8 mouse cellular contexts compared by ENCODE assay signal in genomic region chr3:100489133-100490009, GRCm38 (mm10). TPM values are rescaled to one million over a fixed set of nuclear protein-coding genes. Genes with fewer than 3 reads are reported as not detected.
DNase-seq lines count a peak whose midpoint lies in the region; ATAC-seq lines count a peak whose summit lies in the region.

TSS of gene Tent5c (minus strand) at chr3:100489324.

- peak; percentile 92 for ATAC-seq in hindbrain, embryonic 12.5 days (ENCODE audit: low FRiP score)

- peaks cover 18% of the 10 kb centered on the region for H3K4me1 ChIP-seq in hindbrain, embryonic 12.5 days

- peak within 1 kb of the TSS; percentile 100 for H3K4me2 ChIP-seq in hindbrain, embryonic 12.5 days (replicated peaks)

- H3K4me3 ChIP-seq in hindbrain, embryonic 12.5 days = peak within 1 kb of the TSS; percentile 67

- peak; percentile 98 for DNase-seq in Muller cell, postnatal 12 days (ENCODE audit: inconsistent ontology term)
- DNase-seq in cerebellum, adult 9-11 months = peak; percentile 65
- DNase-seq in frontal cortex, adult 2 months (ENCODE audit: extremely low spot score in 1 of 2, low spot score in 1 of 2) = peak; percentile 78 to 91
- DNase-seq in layer of hippocampus, postnatal 14 days (ENCODE audit: low spot score in 2 of 2) = peak; percentile 87 to 93
- DNase-seq in lung, postnatal 14 days = peak; percentile 98
- DNase-seq in retina, adult 2 months (ENCODE audit: low read depth, low spot score) = peak; percentile 34
- peak; percentile 94 to 95 for DNase-seq in thymus, postnatal 36 days

- no peaks in the 10 kb centered on the region for H3K9me3 ChIP-seq in hindbrain, embryonic 12.5 days (replicated peaks)

- H3K27ac ChIP-seq in hindbrain, embryonic 12.5 days = no peak within 1 kb of the TSS

- peaks cover 51% of the 10 kb centered on the region for H3K27me3 ChIP-seq in hindbrain, embryonic 12.5 days

- WGBS in hindbrain, embryonic 12.5 days = under 1% methylated on average over 55 of the region's 73 CpGs

- no peaks in the 10 kb centered on the region for H3K36me3 ChIP-seq in hindbrain, embryonic 12.5 days

- peak within 1 kb of the TSS; percentile 68 for H3K9ac ChIP-seq in hindbrain, embryonic 12.5 days

RNA-seq across cellular contexts. Expression of gene Tent5c, which starts in this region (rescaled TPM):
- 1.0 and 1.3 TPM in 2 replicates for polyA plus RNA-seq in frontal cortex, adult 2 months (2012; rRNA removed)
- polyA plus RNA-seq in hindbrain, embryonic 12.5 days (2016; fragmentation: Nextera tagmentation; extraction: Ambion mirVana) = 7.2 and 8.6 TPM in 2 replicates
- total RNA-seq in layer of hippocampus, postnatal 14 days (2021) = 1 to 10 TPM; 3.7 to 4.2 TPM

Comparison
In these comparisons a context has a peak if more than half of its experiments do, and no peak if none do; other contexts are left out.
1. DNase-seq: peak in every context shown above with its lines; median percentile 98 in Muller cell, postnatal 12 days; 98 in lung, postnatal 14 days; 94 in thymus, postnatal 36 days; 90 in layer of hippocampus, postnatal 14 days; 84 in frontal cortex, adult 2 months; 65 in cerebellum, adult 9-11 months; 34 in retina, adult 2 months.